Mouse (Mus musculus) frontal cortex, postnatal 25 days (tissue): ENCODE data around the gene Fbf1.
"Not testable (repeated sequence)": the region's sequence is repeated elsewhere in the genome, so short reads cannot be mapped to it uniquely, and the experiment has no call there.

Experiments
- DNase-seq, 2 experiments: peaks; one replicate each; pipeline ENCODE4 v3.0.0; 2022; ENCODE audit warnings: low spot score in 2 of 2

Gene Fbf1

DNA sequence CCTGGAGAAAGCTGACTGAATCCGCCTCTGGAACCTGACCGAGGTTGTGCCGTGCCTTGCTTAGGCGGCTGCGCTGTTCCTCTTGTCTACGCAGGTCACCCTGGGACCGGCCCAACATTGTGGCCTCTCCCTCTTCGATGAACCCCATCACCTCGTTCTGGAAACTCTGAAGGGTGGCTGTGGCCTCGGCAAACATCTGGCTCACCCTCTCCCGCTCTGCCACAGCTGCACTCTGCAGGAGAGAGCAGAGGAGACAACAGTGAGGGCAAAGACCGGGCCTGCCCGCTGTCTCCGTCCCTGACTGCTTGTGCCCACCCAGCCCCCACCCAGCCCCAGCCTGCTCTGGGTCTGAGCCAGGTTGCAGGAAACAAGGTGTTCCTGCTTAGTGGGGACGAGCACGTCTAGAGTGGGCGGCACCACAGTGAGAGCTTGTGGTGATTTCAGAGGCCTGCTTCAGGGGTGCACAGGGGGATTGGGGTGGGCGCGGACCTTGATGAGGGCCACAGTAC, 60.1 kb downstream of the Fbf1 start:
- DNase-seq, result no peak

DNA sequence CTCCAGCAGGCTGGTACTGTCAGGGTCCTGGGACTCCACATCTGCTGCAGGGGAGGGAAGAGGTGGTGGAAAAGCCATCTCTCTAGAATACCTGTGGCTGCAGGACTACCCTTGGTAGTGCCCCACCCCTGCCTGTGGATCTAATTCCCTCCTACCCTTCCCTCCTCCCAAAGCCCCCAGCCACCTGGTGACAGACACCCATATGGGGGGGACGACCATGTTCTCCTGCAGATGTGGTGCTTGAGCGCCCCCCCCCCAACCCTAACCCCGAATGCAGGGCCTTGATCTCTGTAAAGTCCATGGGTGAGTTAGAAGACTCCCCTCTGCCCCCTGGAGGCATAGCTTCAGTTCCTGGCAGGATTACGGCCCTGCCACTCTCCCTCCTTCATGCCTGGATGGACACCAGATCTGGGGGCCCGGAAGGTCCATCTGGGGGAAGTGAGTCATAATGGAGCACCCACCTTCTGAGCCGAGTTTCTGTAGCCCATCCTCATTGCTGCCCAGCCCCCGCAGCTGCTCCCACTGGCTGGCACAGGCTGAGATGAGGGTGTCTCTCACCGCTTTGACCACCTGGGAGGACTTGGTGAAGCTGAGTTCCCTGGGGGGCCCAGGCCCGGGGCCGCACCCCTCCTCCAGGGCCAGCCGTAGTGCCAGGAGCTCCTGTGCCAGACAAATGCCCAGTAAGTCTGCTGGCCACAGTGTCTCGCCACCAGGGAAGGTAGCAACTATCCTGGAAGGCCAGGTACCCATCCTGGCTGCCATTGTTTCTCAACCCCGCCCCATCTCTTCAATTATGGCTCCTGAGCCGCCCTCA, 60.8 kb downstream of the Fbf1 start:
- DNase-seq, result no peak

DNA sequence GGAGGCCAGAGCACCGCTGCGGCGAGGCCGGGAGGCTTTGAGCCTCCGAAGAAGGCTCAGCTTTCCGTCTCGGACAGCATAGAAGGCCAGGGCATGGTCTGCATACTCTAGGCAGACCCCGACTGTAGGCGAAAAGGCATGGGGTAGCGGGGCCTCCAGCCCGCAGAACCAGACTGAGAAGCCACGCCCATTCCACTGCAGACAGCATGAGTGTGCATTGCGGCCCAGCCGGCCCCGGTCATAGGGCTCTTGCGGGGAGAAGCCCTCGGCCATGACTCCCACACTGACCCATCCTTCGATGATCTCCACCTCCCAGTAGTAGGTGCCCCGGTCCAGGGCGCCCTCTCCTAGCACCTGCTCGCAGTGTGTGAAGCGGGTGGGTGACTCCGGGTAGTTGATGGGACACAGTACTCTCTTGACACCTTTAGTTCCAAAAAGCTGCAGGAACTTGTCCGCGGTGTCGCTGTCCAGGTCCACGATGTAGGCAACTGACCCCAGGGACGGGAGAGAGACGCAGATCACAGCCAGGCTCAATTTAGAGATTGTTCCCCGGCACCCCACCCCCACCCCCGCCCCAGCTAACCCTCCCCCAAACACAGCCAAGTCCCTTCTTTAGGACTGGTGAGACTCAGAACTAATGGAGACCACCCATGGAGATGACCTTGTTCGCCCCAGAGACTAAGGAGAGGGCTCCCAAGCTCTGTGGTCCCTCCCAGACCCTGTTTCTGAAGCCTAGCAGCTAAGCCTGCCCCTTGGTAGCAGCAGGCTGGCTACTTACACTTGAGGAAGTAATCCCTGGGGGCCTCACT, 61.6 kb downstream of the Fbf1 start:
- no peak for DNase-seq

DNA sequence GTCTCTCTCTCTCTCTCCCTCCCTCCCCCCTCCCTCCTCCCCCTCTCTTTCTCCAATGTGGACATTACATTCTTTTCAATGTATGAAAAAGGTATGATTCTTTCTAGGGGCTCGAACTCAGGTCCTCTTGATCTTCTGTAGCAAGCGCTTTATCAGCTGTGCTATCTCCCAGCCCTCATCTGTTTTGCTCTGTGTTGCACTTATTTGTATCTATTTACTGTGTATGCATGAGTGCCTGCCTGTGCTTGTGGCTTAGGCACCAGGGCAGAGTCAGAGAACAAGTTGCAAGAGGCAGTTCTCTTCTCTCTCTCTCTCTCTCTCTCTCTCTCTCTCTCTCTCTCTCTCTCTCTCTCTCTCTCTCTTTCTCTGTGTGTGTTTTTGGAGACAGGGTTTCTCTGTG, 62.9 kb downstream of the Fbf1 start:
- no peak for DNase-seq

DNA sequence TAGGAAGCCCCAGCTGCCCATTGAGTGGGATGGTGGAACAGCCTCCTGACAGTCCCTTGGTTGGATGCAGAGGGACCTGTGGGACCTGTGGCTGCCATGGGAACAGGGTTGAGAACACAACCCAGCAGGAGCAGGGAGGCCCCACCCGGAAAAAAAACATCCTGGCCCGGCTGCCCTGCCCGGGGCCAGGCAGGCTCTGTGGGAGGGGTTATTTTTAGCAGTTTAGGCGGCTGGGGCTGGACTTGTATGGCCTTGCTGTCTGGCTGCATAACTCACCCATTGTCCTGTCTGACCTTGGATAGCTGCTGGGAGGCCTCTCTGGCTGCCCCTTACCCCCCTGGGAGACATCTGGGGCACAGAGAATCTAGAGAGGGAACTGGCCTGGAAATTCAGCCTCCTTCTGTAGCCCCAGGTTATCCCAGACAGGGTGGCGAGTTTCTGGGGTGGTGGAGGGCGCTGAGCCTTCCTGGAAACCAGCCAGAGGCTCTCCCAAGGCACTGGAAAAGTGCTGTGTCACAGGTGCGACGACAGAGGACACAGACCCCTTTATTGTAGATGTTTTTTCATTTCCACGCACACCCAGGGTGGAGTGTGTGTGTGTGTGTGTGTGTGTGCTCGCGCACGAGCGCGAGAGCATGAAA, 63.8 kb downstream of the Fbf1 start:
- no peak for DNase-seq

DNA sequence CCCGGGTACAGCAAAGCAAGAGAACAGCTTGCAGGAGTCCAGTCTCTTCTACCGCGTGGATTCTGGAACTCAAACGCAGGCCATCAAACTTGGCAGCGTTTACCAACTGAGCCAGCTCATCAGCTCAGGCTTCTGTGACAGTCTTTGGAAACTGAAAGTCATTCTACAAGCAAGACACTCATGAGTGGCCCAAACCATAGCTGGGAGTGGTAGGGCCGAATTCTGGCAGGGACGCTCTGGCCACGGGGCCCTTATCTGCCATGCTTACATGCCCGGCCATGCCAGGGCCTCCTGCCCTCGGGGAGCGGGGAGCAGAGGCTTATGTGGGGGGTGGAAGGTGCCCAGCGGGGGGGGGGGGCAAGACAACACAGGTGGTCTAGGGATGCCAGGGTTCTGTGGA, 64.4 kb downstream of the Fbf1 start:
- DNase-seq, result no peak

DNA sequence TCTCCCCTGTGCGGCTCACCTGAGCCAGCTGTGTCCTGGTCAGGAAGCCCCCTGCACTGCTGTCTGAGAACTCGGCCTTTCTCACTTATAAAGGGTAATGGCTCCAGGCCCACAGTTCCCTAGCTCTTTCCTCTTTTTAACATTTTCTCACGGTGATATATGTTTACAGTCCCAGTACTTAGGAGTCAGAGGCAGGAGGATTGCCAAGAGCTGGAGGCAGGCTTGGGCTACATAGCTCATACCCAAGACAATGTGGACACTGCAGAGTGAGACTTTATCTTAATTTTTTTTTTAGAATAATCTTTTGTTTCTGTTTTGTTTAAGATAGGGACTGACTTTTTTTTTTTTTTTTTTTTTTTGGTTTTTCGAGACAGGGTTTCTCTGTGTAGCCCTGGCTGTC, 65.5 kb downstream of the Fbf1 start:
- no peak for DNase-seq

DNA sequence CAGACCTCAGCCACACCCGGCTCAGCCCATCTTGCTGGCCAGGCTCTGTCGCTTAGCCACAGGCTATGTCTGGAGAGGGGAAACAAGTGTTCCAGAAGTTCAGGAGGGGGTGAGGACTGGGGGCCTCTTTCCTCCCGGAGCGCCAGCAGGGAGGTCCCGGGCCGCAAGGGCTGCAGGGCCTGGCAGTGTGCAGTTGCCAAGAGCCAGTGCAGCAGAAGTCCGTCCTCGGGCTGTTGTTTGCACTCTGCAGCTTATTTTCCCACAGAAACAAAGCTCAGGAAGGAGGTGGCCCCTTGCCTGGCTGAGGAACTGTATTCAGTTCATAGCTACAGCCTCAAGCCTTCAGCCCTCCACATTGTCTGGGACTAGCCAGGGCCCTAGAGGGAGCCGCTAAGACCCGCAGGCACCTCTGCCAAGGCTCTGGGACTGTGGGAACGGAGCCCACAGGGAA, 66.0 kb downstream of the Fbf1 start:
- no peak for DNase-seq

DNA sequence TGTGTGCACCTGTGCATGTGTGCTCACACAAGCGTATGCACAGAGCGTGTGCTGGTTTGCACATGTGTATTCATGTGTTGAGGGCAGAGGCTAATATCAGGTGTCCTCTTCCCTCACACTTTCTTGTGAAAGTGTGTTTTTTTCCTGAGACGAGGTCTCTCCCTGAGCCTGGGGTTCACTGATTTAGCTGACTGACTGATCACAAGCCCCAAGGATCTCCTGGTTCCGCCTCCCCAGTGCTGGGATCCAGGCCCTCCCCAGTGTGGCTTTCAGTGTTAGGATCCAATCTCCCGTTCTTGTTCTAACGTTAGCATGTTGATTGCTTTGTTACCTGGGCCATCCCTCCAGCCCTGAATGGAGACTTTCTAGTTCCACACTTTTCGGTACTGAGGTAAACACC, 67.1 kb downstream of the Fbf1 start:
- no peak for DNase-seq

DNA sequence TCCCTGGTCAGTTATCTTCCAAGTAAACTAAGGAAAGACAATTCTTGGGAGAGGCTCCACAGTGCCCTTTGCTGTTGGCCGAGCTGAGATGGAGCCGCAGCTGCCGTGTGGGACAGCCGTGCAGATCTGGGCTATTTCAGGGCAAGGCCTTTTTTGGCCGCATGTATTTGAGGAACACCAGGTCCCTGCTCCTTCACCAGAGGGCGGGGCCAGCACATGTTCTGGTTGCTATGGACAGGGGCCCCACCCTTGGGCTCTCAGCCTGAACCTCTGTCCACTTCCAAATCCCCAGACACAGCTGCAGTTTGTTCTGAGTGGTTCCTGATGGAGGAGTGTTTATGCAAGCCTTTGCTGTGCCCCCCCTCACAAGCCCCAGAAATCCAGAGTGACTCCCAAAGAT, 67.6 kb downstream of the Fbf1 start:
- no peak for DNase-seq

DNA sequence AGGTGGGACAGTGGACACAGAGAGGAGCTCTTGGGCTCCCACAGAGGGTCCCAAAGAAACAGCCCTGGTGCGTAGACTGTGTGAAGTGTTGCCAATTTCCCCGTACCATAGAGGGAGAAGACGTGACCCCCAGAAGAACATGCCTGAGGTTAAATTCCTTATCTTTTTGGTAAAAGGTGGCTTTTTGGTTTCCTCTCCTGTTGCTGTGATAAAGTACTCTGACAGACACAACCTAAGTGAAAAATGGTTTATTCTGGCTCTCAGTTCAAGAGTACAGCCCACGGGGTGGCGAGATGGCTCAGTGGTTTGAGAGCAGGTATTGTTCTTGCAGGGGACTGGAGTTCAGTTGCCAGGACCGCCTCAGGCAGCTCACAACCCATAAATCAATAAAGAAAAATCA, 68.5 kb downstream of the Fbf1 start:
- no peak for DNase-seq

DNA sequence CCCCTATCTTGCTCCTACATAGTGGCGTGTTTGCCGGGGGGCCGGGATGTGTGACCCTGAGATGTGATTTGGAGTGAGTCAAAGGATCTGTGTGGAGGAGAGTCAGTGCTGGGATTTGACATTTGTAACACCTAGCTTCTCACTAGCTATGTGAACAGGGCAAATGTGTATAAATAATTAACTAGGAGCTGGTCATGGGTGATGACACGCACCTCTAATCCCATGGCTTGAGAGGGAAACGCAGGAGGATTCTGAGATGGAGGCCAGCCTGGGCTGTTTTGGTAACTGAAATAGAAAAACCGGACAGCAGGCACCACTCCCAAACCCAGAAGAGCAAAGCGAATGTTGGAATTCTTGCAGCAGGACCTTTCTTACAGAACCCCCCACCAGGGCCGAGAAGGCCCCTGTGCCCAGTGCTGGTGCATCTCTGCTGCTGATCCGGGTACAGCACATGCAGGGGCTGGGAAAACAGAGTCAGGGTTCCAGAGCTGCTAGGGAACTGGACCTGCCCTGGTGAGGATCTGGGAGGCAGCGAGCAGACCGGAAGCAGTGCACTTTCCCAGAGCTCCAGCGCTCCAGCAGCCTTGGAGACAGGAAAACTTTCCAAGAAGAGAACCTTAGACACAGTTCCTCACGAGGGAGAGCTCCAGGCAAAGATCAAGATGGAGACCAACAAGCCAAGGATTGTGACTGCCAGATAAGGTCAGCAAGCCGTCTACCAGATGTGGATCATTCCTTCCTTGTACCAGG, 69.1 kb downstream of the Fbf1 start:
- no peak for DNase-seq

DNA sequence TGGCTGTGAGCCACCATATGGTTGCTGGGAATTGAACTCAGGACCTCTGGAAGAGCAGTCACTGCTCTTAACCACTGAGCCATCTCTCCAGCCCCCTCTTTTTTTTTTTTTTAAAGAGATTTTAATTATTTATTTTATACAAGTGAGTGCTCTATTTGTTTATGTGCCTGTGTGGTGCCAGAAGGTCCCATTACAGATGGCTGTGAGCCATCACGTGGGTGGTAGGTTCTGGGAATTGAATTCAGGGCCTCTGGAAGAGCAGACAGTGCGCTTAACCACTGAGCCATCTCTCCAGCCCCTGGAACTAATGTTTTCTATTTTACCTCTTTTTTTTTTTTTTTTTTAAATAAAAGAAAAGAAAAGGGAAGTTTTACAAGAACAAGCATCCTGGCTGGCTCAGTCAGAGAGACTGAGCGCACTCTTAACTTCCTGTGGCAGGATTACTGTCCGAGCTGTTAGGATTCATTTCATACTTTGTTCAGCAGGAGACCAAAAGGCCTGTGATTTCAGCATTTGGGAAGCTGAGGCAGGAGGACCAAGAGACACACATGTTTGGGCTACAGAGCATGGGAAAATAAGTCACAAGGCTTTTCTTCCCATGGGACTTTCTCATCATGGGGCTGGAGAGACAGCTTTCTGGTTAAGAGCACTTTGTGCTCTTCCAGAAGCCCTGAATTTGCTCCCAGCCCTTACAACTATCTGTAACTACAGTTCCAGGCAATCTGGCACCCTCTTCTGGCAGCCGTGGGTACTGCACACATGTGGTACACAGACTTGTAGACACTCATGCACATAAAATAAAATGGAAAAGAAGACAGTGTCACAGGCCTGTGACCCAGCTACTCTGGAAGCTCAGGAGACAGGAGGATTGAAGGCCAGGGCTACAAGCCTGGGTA, 71.5 kb downstream of the Fbf1 start:
- no peak for DNase-seq

DNA sequence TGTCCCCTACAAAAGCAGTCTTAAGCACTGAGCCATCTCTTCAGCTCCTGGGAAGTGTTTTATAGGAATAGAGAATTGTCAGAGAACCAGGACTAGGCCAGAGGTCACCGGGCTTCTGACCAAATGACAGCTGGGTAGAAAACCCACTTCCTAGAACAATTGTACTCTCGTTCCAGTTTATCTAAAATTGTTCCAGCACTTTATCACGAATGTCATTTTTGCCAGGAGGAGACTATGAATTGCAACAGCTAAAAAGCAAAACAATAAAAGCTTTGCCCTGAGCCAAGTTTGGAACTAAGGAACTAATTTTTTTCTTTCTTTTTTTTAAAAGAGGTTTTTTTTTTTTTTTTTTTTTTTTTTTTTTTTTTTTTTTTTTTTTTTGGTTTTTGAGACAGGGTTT, 72.4 kb downstream of the Fbf1 start:
- DNase-seq, result no peak

DNA sequence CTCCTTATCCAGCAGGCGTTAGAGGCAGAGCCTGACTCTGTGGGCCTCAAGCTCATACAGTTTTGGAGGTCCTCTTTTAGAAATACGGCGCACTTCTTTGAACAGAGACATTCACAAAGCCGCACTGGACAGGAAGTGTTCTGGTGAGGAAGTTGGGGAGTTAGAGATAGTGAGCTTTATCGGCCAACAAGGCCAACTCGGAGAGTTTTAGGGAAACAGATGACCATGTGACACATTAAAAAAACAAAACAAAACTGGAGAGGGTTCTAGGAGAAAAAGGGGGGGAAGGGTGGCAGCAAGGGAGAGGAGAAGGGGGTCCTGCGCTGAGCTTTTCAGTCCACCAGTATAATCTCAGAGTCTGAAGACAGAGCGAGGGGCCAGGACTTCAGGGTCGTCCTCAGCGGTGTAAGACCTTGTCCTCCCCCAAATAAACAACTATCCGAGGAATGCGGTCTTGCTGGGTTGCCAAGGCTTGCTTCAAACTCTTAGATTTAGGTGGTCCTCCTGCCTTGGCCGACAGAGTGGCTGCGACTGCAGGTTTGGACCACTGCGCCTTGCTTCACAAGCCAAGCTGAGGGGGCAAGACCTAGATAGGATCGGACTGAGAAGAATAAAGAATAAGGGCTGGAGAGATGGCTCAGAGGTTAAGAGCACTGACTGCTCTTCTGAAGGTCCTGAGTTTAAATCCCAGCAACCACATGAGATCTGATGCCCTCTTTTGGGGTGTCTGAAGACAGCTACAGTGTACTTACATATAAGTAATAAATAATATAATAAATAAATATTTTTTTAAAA, 74.0 kb downstream of the Fbf1 start:
- no peak for DNase-seq

DNA sequence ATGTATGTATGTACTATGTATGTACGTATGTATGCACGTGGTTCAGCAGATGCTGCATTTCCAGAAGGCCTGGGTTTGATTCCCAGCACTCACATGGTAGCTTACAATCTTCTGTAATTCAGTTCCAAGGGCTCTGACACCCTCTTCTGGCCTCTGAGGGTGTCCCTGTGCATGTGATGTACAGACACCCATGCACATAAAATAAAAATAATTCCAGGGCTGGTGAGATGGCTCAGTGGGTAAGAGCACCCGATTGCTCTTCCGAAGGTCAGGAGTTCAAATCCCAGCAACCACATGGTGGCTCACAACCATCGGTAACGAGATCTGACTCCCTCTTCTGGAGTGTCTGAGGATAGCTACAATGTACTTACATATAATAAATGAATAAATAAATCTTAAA, 75.0 kb downstream of the Fbf1 start:
- DNase-seq, result not testable (repeated sequence)
